Mouse (Mus musculus): ENCODE measurements around the gene Dop1b.

GRCm38 (mm10) chr16:93825463-93825862, 113.8 kb downstream of the Dop1b start:
- no peak for TF ChIP-seq CTCF (IDR thresholded peaks at IDR 0.05; ENCODE audit: control insufficient read depth, insufficient read depth, low read length)
- TF ChIP-seq POLR2A (IDR thresholded peaks at IDR 0.05; ENCODE audit: borderline replicate concordance, control insufficient read depth, low read depth, low read length): no peak
